Mouse (Mus musculus): Measurements from ENCODE around the gene Arhgef3. TPM values are rescaled to one million over a fixed set of nuclear protein-coding genes. Genes with fewer than 3 reads are reported as not detected.

The Arhgef3 gene
- polyA plus RNA-seq, 1 experiment from 2014 or later = 2.9 TPM

DNA sequence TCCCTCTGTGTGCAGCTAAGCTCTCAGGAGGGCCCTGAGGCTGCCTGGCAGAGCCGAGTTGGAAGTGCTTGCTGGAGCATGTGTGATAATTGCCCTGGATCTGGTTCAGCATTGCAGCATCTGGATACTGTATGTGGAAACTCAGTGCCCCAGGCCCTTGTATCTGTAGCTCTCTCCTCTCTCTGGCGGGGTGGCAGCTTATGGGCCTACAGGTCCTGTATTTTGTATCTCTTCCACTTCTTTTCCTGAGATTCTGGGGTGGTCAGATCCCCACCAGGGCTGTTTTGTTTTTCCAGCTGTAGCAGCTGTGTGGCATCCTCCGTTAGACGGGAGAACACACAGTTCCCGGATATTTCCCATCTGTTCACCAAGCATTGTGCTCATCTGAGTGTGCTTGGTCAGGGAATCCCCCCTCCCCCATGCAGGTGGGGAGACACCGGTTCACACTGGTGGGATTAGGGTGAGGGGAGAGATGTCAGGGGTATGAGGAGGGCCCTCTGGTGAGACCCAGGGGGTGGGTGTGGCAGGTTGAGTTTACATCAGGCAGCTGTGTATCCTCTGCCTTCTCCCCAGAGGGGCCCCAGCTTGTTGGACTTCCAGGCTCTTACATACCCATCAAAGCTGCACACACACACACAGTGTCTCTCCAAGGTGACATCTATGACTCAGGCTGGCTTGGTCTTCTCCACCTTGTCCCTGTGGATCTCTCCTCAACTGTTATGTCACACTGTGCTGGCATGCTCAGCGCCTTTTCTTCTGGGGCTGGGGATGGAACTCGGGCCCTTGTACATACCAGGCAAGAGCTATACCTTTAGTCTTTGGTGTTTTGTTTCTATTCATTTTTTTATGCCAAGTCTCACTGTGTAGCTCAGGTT, 30.7 kb downstream of the Arhgef3 start:
- Histone ChIP-seq H3K4me2 (ENCODE audit: low read depth, low read length, severe bottlenecking) (no peak overlapping the region), H3K27ac (ENCODE audit: low read depth, low read length) (no peak overlapping the region), H3K36me3 (ENCODE audit: control insufficient read depth, insufficient read depth, low read length) (no peaks in the 10 kb centered on the region), H3K4me1 (replicated peaks; ENCODE audit: control insufficient read depth, insufficient read depth, low read length) (no peaks in the 10 kb centered on the region), H3K9ac (ENCODE audit: low read length) (no peak overlapping the region), H3K27me3 (ENCODE audit: control insufficient read depth, insufficient read depth, low read length) (no peaks in the 10 kb centered on the region), H3K4me3 (ENCODE audit: low read depth, low read length) (no peak overlapping the region), H3K9me3 (ENCODE audit: control insufficient read depth, low read length) (no peaks in the 10 kb centered on the region)
- no peak for ATAC-seq (replicated peaks; ENCODE audit: low FRiP score)
- WGBS = 65% methylated on average over 8 of the region's 8 CpGs
- DNase-seq (ENCODE audit: low spot score) = no peak

GRCm38 (mm10) chr14:27147726-27148125, 33.0 kb downstream of the Arhgef3 start:
- H3K27ac ChIP-seq (ENCODE audit: low read depth, low read length) = no peak overlapping the region
- no peaks in the 10 kb centered on the region for H3K27me3 ChIP-seq (ENCODE audit: control insufficient read depth, insufficient read depth, low read length)
- H3K9me3 ChIP-seq (ENCODE audit: control insufficient read depth, low read length) = no peaks in the 10 kb centered on the region
- no peaks in the 10 kb centered on the region for H3K36me3 ChIP-seq (ENCODE audit: control insufficient read depth, insufficient read depth, low read length)
- ATAC-seq (replicated peaks; ENCODE audit: low FRiP score) (no peak), DNase-seq (ENCODE audit: low spot score) (no peak)
- H3K9ac ChIP-seq (ENCODE audit: low read length) = no peak overlapping the region
- H3K4me2 ChIP-seq (ENCODE audit: low read depth, low read length, severe bottlenecking) = no peak overlapping the region
- 92% methylated on average over 7 of the region's 7 CpGs for WGBS
- H3K4me1 ChIP-seq (replicated peaks; ENCODE audit: control insufficient read depth, insufficient read depth, low read length) = no peaks in the 10 kb centered on the region
- H3K4me3 ChIP-seq (ENCODE audit: low read depth, low read length) = no peak overlapping the region

GRCm38 (mm10) chr14:27149401-27149800, 34.7 kb downstream of the Arhgef3 start:
- Histone ChIP-seq H3K4me3 (ENCODE audit: low read depth, low read length) (no peak overlapping the region), H3K27me3 (ENCODE audit: control insufficient read depth, insufficient read depth, low read length) (no peaks in the 10 kb centered on the region), H3K27ac (ENCODE audit: low read depth, low read length) (no peak overlapping the region), H3K36me3 (ENCODE audit: control insufficient read depth, insufficient read depth, low read length) (no peaks in the 10 kb centered on the region), H3K4me1 (replicated peaks; ENCODE audit: control insufficient read depth, insufficient read depth, low read length) (no peaks in the 10 kb centered on the region), H3K4me2 (ENCODE audit: low read depth, low read length, severe bottlenecking) (no peak overlapping the region), H3K9ac (ENCODE audit: low read length) (no peak overlapping the region), H3K9me3 (ENCODE audit: control insufficient read depth, low read length) (no peaks in the 10 kb centered on the region)
- WGBS = 89% methylated on average over 5 of the region's 5 CpGs
- ATAC-seq (replicated peaks; ENCODE audit: low FRiP score) (no peak), DNase-seq (ENCODE audit: low spot score) (no peak)

DNA sequence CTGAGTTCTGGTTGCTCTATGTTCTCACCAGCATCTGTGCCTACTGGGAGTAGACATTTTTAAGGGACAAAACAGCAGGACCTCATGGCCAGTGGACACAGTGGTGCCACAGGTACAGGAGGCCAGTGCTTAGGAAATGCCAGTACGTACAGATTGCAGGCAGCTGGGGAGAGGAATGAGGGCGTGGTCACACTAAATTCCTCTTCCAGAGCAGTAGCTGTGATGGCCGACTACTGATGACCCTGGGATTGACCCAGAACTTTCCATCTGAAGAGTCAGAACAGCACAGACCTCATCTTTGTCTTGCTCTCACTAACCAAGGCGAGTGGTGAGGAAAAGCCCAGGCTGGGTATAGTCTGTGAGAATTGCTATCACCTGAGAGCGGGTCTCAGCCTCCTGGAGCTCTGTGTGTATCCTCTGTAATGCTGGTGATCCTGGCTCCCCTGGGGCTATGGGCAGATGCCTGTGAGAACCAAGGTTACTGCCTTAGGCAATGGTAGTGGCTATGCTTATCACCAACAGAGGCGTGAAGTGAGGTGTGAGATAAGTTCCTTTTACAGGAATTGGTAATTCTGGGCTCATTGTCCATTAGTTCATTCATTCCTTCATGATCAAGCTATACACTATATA, 35.4 kb downstream of the Arhgef3 start:
- no peaks in the 10 kb centered on the region for H3K4me1 ChIP-seq (replicated peaks; ENCODE audit: control insufficient read depth, insufficient read depth, low read length)
- no peaks in the 10 kb centered on the region for H3K9me3 ChIP-seq (ENCODE audit: control insufficient read depth, low read length)
- no peak for DNase-seq (ENCODE audit: low spot score)
- no peak overlapping the region for H3K9ac ChIP-seq (ENCODE audit: low read length)
- H3K36me3 ChIP-seq (ENCODE audit: control insufficient read depth, insufficient read depth, low read length) = no peaks in the 10 kb centered on the region
- WGBS = 80% methylated on average over 6 of the region's 6 CpGs
- no peak overlapping the region for H3K4me3 ChIP-seq (ENCODE audit: low read depth, low read length)
- no peak for ATAC-seq (replicated peaks; ENCODE audit: low FRiP score)
- H3K27ac ChIP-seq (ENCODE audit: low read depth, low read length) = no peak overlapping the region
- H3K27me3 ChIP-seq (ENCODE audit: control insufficient read depth, insufficient read depth, low read length) = no peaks in the 10 kb centered on the region
- H3K4me2 ChIP-seq (ENCODE audit: low read depth, low read length, severe bottlenecking) = no peak overlapping the region

GRCm38 (mm10) chr14:27151432-27151831, 36.7 kb downstream of the Arhgef3 start:
- Histone ChIP-seq H3K4me1 (replicated peaks; ENCODE audit: control insufficient read depth, insufficient read depth, low read length) (no peaks in the 10 kb centered on the region), H3K27me3 (ENCODE audit: control insufficient read depth, insufficient read depth, low read length) (no peaks in the 10 kb centered on the region), H3K4me2 (ENCODE audit: low read depth, low read length, severe bottlenecking) (no peak overlapping the region), H3K36me3 (ENCODE audit: control insufficient read depth, insufficient read depth, low read length) (no peaks in the 10 kb centered on the region), H3K9me3 (ENCODE audit: control insufficient read depth, low read length) (no peaks in the 10 kb centered on the region), H3K9ac (ENCODE audit: low read length) (no peak overlapping the region), H3K4me3 (ENCODE audit: low read depth, low read length) (no peak overlapping the region), H3K27ac (ENCODE audit: low read depth, low read length) (no peak overlapping the region)
- 59% methylated on average over 8 of the region's 8 CpGs for WGBS
- no peak for DNase-seq (ENCODE audit: low spot score)
- ATAC-seq (replicated peaks; ENCODE audit: low FRiP score) = no peak

GRCm38 (mm10) chr14:27155088-27155487, 40.4 kb downstream of the Arhgef3 start:
- Histone ChIP-seq H3K36me3 (ENCODE audit: control insufficient read depth, insufficient read depth, low read length) (no peaks in the 10 kb centered on the region), H3K4me2 (ENCODE audit: low read depth, low read length, severe bottlenecking) (no peak overlapping the region), H3K27me3 (ENCODE audit: control insufficient read depth, insufficient read depth, low read length) (no peaks in the 10 kb centered on the region), H3K4me3 (ENCODE audit: low read depth, low read length) (no peak overlapping the region), H3K27ac (ENCODE audit: low read depth, low read length) (no peak overlapping the region), H3K4me1 (replicated peaks; ENCODE audit: control insufficient read depth, insufficient read depth, low read length) (no peaks in the 10 kb centered on the region), H3K9me3 (ENCODE audit: control insufficient read depth, low read length) (no peaks in the 10 kb centered on the region), H3K9ac (ENCODE audit: low read length) (no peak overlapping the region)
- DNase-seq (ENCODE audit: low spot score) = no peak
- ATAC-seq (replicated peaks; ENCODE audit: low FRiP score) = no peak
- WGBS = 81% methylated on average over 6 of the region's 6 CpGs

GRCm38 (mm10) chr14:27156032-27156431, 41.3 kb downstream of the Arhgef3 start:
- no peak for ATAC-seq (replicated peaks; ENCODE audit: low FRiP score)

GRCm38 (mm10) chr14:27158133-27158532, 43.4 kb downstream of the Arhgef3 start:
- Histone ChIP-seq H3K4me2 (ENCODE audit: low read depth, low read length, severe bottlenecking) (no peak overlapping the region), H3K9me3 (ENCODE audit: control insufficient read depth, low read length) (no peaks in the 10 kb centered on the region), H3K4me1 (replicated peaks; ENCODE audit: control insufficient read depth, insufficient read depth, low read length) (no peaks in the 10 kb centered on the region), H3K4me3 (ENCODE audit: low read depth, low read length) (no peak overlapping the region), H3K9ac (ENCODE audit: low read length) (no peak overlapping the region), H3K27ac (ENCODE audit: low read depth, low read length) (no peak overlapping the region), H3K27me3 (ENCODE audit: control insufficient read depth, insufficient read depth, low read length) (no peaks in the 10 kb centered on the region), H3K36me3 (ENCODE audit: control insufficient read depth, insufficient read depth, low read length) (no peaks in the 10 kb centered on the region)
- no peak for ATAC-seq (replicated peaks; ENCODE audit: low FRiP score)
- WGBS = 77% methylated on average over 3 of the region's 3 CpGs
- no peak for DNase-seq (ENCODE audit: low spot score)

More at GRCm38 (mm10) chr14:27156032-27156431, 41.3 kb downstream of the Arhgef3 start:
- Histone ChIP-seq H3K4me2 (ENCODE audit: low read depth, low read length, severe bottlenecking) (no peak overlapping the region), H3K9ac (ENCODE audit: low read length) (no peak overlapping the region), H3K4me3 (ENCODE audit: low read depth, low read length) (no peak overlapping the region), H3K9me3 (ENCODE audit: control insufficient read depth, low read length) (no peaks in the 10 kb centered on the region), H3K27me3 (ENCODE audit: control insufficient read depth, insufficient read depth, low read length) (no peaks in the 10 kb centered on the region), H3K4me1 (replicated peaks; ENCODE audit: control insufficient read depth, insufficient read depth, low read length) (no peaks in the 10 kb centered on the region), H3K27ac (ENCODE audit: low read depth, low read length) (no peak overlapping the region), H3K36me3 (ENCODE audit: control insufficient read depth, insufficient read depth, low read length) (no peaks in the 10 kb centered on the region)
- WGBS = 81% methylated on average over 6 of the region's 6 CpGs
- no peak for DNase-seq (ENCODE audit: low spot score)
